ENCODE assay signal across 28 mouse cellular contexts in the genomic region with DNA sequence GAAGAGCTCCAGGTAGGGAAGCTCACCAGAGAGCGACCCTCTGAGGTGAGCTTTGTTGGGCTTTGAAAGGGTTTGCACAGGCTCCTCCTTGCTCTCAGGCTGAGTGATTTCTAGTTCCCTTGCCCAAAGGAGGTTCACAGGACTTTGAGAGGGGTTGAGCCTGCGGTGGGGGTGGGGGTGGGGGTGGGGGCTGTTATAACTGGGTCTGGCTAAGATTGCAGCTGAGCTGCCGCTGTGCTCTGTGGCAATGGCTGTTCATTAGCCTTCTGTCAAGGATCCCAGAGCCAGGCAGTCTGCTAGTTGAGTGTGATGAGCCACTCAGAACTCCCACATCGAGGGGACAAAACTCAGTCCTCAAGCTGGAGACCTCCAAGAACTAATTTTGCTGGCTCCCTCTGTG. TPM values are rescaled to one million over a fixed set of nuclear protein-coding genes. Genes with fewer than 3 reads are reported as not detected.
"Had no signal": no experiment of that assay in that cellular context is flagged by ENCODE, and none has a peak within 500 bp of the region (broad histone marks: within the 10 kb centered on the region; RNA-seq: fewer than 3 reads in every experiment).

No protein-coding gene starts in this region.

- H3K4me1 ChIP-seq: embryonic facial prominence, embryonic 12.5 days; embryonic facial prominence, embryonic 13.5 days; embryonic facial prominence, embryonic 15.5 days; forebrain, embryonic 13.5 days; forebrain, embryonic 15.5 days had no signal

- H3K9me3 ChIP-seq: embryonic facial prominence, embryonic 10.5 days; embryonic facial prominence, embryonic 12.5 days; embryonic facial prominence, embryonic 13.5 days; embryonic facial prominence, embryonic 15.5 days; forebrain, embryonic 10.5 days; forebrain, embryonic 12.5 days; forebrain, embryonic 13.5 days; forebrain, embryonic 15.5 days had no signal

- ATAC-seq: forebrain, embryonic 13.5 days; forebrain, embryonic 14.5 days; forebrain, embryonic 15.5 days; forebrain, embryonic 16.5 days; forebrain, postnatal 0 days had no signal

- H3K36me3 ChIP-seq: embryonic facial prominence, embryonic 10.5 days; embryonic facial prominence, embryonic 12.5 days; embryonic facial prominence, embryonic 13.5 days; embryonic facial prominence, embryonic 15.5 days; forebrain, embryonic 10.5 days; forebrain, embryonic 12.5 days; forebrain, embryonic 15.5 days had no signal

- H3K9ac ChIP-seq: embryonic facial prominence, embryonic 12.5 days; embryonic facial prominence, embryonic 13.5 days; embryonic facial prominence, embryonic 15.5 days; forebrain, embryonic 12.5 days; forebrain, embryonic 13.5 days; forebrain, embryonic 15.5 days; forebrain, postnatal 0 days had no signal

- H3K27ac ChIP-seq: embryonic facial prominence, embryonic 10.5 days; embryonic facial prominence, embryonic 12.5 days; embryonic facial prominence, embryonic 13.5 days; embryonic facial prominence, embryonic 15.5 days; forebrain, embryonic 10.5 days; forebrain, embryonic 12.5 days; forebrain, embryonic 13.5 days; forebrain, embryonic 15.5 days; gastrocnemius, adult 2 months had no signal

- H3K27me3 ChIP-seq: embryonic facial prominence, embryonic 15.5 days; forebrain, embryonic 12.5 days; forebrain, embryonic 13.5 days; forebrain, embryonic 15.5 days had no signal

- H3K4me3 ChIP-seq: embryonic facial prominence, embryonic 10.5 days; embryonic facial prominence, embryonic 12.5 days; embryonic facial prominence, embryonic 13.5 days; embryonic facial prominence, embryonic 15.5 days; erythroblast, embryonic 14.5 days; forebrain, embryonic 10.5 days; forebrain, embryonic 12.5 days; forebrain, embryonic 13.5 days; forebrain, embryonic 15.5 days; gastrocnemius, adult 2 months had no signal

- H3K4me2 ChIP-seq: embryonic facial prominence, embryonic 12.5 days; embryonic facial prominence, embryonic 13.5 days; embryonic facial prominence, embryonic 15.5 days; forebrain, embryonic 12.5 days; forebrain, embryonic 13.5 days; forebrain, embryonic 15.5 days had no signal

- DNase-seq: cerebellum, adult 18-20 months; cerebellum, adult 2 months; cerebellum, adult 8-10 months; cerebellum, adult 9-10 months; cerebellum, adult 9-11 months; cerebellum, postnatal 10 days; cerebellum, postnatal 14 days; cerebellum, postnatal 25 days; cerebellum, postnatal 36 days; embryo, embryonic 11 days; forebrain, postnatal 0 days; gastrocnemius, adult 2 months; gastrocnemius, postnatal 10 days; gastrocnemius, postnatal 14 days; gastrocnemius, postnatal 25 days; gastrocnemius, postnatal 36 days; heart, adult 11 months had no signal

RNA-seq across cellular contexts. Expression of a gene that starts 59.5 kb away (rescaled TPM):
- polyA plus RNA-seq: erythroblast, embryonic 14.5 days had no signal
